Mouse (Mus musculus) ovary, postnatal 36 days (tissue): ENCODE measurements around the gene Trpv2.
"Not testable (repeated sequence)": the region's sequence is repeated elsewhere in the genome, so short reads cannot be mapped to it uniquely, and the experiment has no call there.

Source experiments
- DNase-seq: peaks from one replicate; pipeline ENCODE4 v3.0.0; 2022; ENCODE audit warnings: low spot score, mixed read lengths

Trpv2 gene

DNA sequence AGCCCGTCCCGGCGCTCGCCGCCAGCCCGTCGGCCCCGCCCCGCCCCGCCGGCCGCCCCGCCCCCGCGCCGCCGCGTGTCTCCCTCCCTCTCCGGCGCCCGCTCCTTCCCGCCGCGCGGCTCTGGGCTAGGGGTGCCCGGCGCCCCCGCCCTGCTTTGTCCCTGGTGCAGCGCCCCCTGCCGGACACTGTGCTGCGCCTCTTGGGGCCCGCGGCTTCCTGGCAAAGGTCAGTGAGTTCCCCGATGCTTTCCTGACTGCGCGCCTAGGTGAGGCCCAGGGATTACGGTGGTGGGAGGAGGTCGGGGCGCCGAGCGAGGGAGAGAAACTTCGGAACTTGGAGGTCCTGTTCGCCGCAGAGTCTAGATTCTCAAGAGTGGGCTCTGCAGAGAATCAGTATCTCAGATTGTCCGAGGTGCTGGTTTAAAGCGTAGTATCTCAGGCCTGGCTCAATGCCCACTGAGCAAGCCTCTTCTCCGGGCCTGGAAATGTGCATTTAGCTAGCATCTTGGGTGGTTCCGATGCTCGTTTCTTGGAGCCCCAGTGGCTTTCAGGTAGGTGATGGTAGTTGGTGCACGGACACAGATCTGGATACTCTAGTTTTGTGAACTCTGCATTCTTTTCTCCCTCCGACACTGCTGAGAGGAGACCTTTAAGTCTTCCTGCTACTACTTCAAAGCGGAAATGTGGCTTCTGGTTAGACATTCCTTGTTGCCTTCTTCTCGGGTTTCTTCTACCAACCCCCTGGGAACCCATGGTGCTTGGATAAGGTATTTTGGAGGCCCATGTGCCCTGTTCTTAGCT, 74.5 kb downstream of the Trpv2 start, which contains the start of gene Mmgt2:
Gene Mmgt2 (plus strand): TSS at position 74 of the 801 bp plus-strand sequence.
- peak; percentile 97 for DNase-seq

DNA sequence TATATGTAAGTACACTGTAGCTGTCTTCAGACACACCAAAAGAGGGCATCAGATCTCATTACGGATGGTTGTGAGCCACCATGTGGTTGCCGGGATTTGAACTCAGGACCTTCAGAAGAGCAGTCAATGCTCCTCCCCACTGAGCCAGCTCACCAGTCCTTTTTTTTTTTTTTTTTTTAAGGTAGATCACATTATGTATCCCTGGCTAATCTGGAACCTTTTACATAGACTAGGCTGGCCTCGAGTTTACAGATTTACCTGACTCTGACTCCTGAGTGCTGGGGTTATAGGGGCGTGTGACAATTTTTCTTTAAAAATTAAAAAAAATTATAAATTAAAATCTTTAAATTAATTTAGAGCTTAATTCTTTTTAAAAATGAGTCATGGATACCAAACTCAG, 75.5 kb downstream of the Trpv2 start:
- not testable (repeated sequence) for DNase-seq
